ENCODE assay signal across 16 mouse cellular contexts in the genomic region with DNA sequence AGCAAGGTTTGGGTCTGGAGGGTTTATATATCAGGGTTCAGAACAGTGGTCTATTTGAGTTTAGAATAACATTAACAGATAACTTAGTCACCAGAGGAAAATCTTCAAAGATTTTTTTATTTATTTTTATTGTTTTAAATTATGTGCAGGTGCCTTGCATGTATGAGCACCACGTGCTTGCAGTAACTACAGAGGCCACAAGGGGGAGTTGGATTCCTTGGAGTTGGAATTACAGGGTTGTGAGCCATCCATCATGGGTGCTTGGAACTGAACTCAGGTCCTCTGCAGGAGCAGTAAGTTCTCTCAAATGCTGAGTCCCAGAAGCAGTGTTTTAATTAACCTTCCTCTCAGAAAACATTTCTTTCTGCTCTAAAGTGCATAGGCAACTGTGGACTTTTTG. TPM values are rescaled to one million over a fixed set of nuclear protein-coding genes. Genes with fewer than 3 reads are reported as not detected.
DNase-seq lines count a peak whose midpoint lies in the region; ATAC-seq and TF ChIP-seq lines count a peak whose summit lies in the region.
"Had no signal": no experiment of that assay in that cellular context is flagged by ENCODE, and none has a peak within 500 bp of the region (broad histone marks: within the 10 kb centered on the region; RNA-seq: fewer than 3 reads in every experiment).

No protein-coding gene starts in this region.

- peaks cover 5% of the 10 kb centered on the region; the same call in 1 of the 2 replicates for H3K9me3 ChIP-seq in E14TG2a.4 (ENCODE audit: low read length)
- H3K9me3 ChIP-seq: kidney, embryonic 15.5 days; lung, embryonic 15.5 days had no signal

- H3K4me3 ChIP-seq in gastrocnemius, adult 2 months, result no peak overlapping the region
- no peak overlapping the region for H3K4me3 ChIP-seq in layer of hippocampus, adult 2 months
- no peak overlapping the region for H3K4me3 ChIP-seq in E14TG2a.4 (replicated peaks; ENCODE audit: low read length)
- H3K4me3 ChIP-seq: kidney, embryonic 15.5 days; lung, embryonic 15.5 days had no signal

- H3K27ac ChIP-seq in gastrocnemius, adult 2 months, result no peak overlapping the region
- H3K27ac ChIP-seq in layer of hippocampus, adult 2 months, result no peak overlapping the region
- H3K27ac ChIP-seq: kidney, embryonic 15.5 days; lung, embryonic 15.5 days; macrophage had no signal

- ATAC-seq in granulocyte monocyte progenitor cell, adult 5-6 weeks (replicated peaks; ENCODE audit: poor library complexity, severe bottlenecking), result no peak
- ATAC-seq: forebrain, embryonic 16.5 days had no signal

- H3K27me3 ChIP-seq in E14TG2a.4 (ENCODE audit: insufficient read depth, low read length), result no peaks in the 10 kb centered on the region
- H3K27me3 ChIP-seq: kidney, embryonic 15.5 days; lung, embryonic 15.5 days had no signal

- H3K4me1 ChIP-seq in E14TG2a.4 (replicated peaks; ENCODE audit: low read depth, low read length), result no peaks in the 10 kb centered on the region
- H3K4me1 ChIP-seq: kidney, embryonic 15.5 days; lung, embryonic 15.5 days had no signal

- DNase-seq in gastrocnemius, adult 2 months, result no peak
- DNase-seq in gastrocnemius, postnatal 25 days, result no peak
- DNase-seq in layer of hippocampus, adult 2 months (ENCODE audit: low spot score in 2 of 2), result no peak
- no peak for DNase-seq in layer of hippocampus, postnatal 10 days (ENCODE audit: low spot score in 2 of 2)
- peak; percentile 46 for DNase-seq in R1 (ENCODE audit: low read depth, low spot score)
- no peak for DNase-seq in left cerebral cortex, adult 11 months (ENCODE audit: low spot score)
- DNase-seq: cerebellum, postnatal 10 days; heart, adult 18-20 months; thymus, postnatal 25 days had no signal

- no peaks in the 10 kb centered on the region for H3K36me3 ChIP-seq in E14TG2a.4 (ENCODE audit: insufficient read depth, low read length)
- H3K36me3 ChIP-seq: kidney, embryonic 15.5 days; lung, embryonic 15.5 days had no signal

- intact Hi-C loops in gastrocnemius, adult 2 months (cut with DNase I), result no loop called here

- TF ChIP-seq CTCF in gastrocnemius, adult 2 months (IDR thresholded peaks at IDR 0.05), result peak; percentile 13; the same call in 1 of the 2 replicates
- peak; percentile 61 for TF ChIP-seq CTCF in layer of hippocampus, adult 2 months (conservative IDR thresholded peaks at IDR 0.05)
- peak; percentile 61 for TF ChIP-seq CTCF in E14TG2a.4 (conservative IDR thresholded peaks at IDR 0.05; ENCODE audit: low read length)

RNA-seq across cellular contexts. Expression of gene Prox1, which starts 54.5 kb away (rescaled TPM):
- total RNA-seq in gastrocnemius, adult 2 months (2021), result 1 to 10 TPM; 3.7 to 4.6 TPM
- total RNA-seq in gastrocnemius, postnatal 25 days (2021), result 1 to 10 TPM; 2.6 to 3.8 TPM
- total RNA-seq in layer of hippocampus, adult 2 months (2021), result 100 to 1,000 TPM; 102 to 112 TPM
- 100 to 1,000 TPM in 1 of 2 experiments, 10 to 100 TPM in 1; 91.1 to 106 TPM for total RNA-seq in layer of hippocampus, postnatal 10 days (2021)
- total RNA-seq in granulocyte monocyte progenitor cell, adult 5-6 weeks (2014; fragmentation: Nextera tagmentation), result not detected in 2 replicates
- total RNA-seq in granulocyte monocyte progenitor cell, adult 5-6 weeks (2017), result not detected in 2 replicates
- total RNA-seq: monocyte, adult 5-6 weeks had no signal

Comparison
In these comparisons a context has a peak if more than half of its experiments do, and no peak if none do; other contexts are left out.
1. RNA of gene Prox1, which starts 54.5 kb away (total RNA-seq): 102 to 112 TPM in layer of hippocampus, adult 2 months and 91.1 to 106 TPM in layer of hippocampus, postnatal 10 days; 3.7 to 4.6 TPM in gastrocnemius, adult 2 months, 2.6 to 3.8 TPM in gastrocnemius, postnatal 25 days and not detected in granulocyte monocyte progenitor cell, adult 5-6 weeks; every median in the first group is over 10 times any median in the second.
2. Peak in every context shown above with its lines, with median percentiles within 50 percentile points of each other: CTCF ChIP-seq.